Mouse (Mus musculus) heart, embryonic 12.5 days (tissue): ENCODE measurements around the gene Phf5a. TPM values are rescaled to one million over a fixed set of nuclear protein-coding genes. Genes with fewer than 3 reads are reported as not detected.
A peak's percentile ranks its signal among the peaks of the same experiment; 100 is the strongest.

Experiments used
- ATAC-seq: fragments of 200-750 bp; cut with Nextera tagmentation; 2 replicates; pipeline ENCODE4 v1.8.0; 2017; ENCODE audit warnings: moderate TSS enrichment, moderate library complexity; ENCODE audit not compliant: insufficient number of reproducible peaks, low FRiP score
- H3K27ac ChIP-seq: fragments of 300-500 bp; sonication (generic); 2 replicates; pipeline ENCODE4 v1.5.1; 2016; ENCODE audit warnings: mild to moderate bottlenecking, moderate library complexity; ENCODE audit not compliant: poor library complexity, severe bottlenecking
- H3K27me3 ChIP-seq: fragments of 300-500 bp; sonication (generic); replicated peaks from 2 replicates; pipeline ENCODE4 v1.6.1; 2016; ENCODE audit warnings: mild to moderate bottlenecking, moderate library complexity
- H3K36me3 ChIP-seq: fragments of 300-500 bp; sonication (generic); 2 replicates; pipeline ENCODE4 v1.6.1; 2016; ENCODE audit warnings: mild to moderate bottlenecking, moderate library complexity
- H3K4me1 ChIP-seq: fragments of 300-500 bp; sonication (generic); replicated peaks from 2 replicates; pipeline ENCODE4 v1.6.1; 2016; ENCODE audit warnings: mild to moderate bottlenecking
- H3K4me2 ChIP-seq: fragments of 300-500 bp; sonication (generic); 2 replicates; pipeline ENCODE4 v1.6.1; 2016; ENCODE audit warnings: mild to moderate bottlenecking, moderate library complexity
- H3K4me3 ChIP-seq: fragments of 300-500 bp; sonication (generic); 2 replicates; pipeline ENCODE4 v1.5.1; 2016; ENCODE audit warnings: mild to moderate bottlenecking
- H3K9ac ChIP-seq: fragments of 300-500 bp; sonication (generic); 2 replicates; pipeline ENCODE4 v1.6.1; 2016; ENCODE audit warnings: mild to moderate bottlenecking, moderate library complexity
- H3K9me3 ChIP-seq: fragments of 300-500 bp; sonication (generic); replicated peaks from 2 replicates; pipeline ENCODE4 v1.6.1; 2016; ENCODE audit warnings: mild to moderate bottlenecking, moderate library complexity
- WGBS: fragments of 180-500 bp; shearing (Covaris S2); methylation state at CpG from one replicate; pipeline ENCODE4 v1.1.7; 2016; 5-methylcytosine and 5-hydroxymethylcytosine counted together
- polyA plus RNA-seq: library from polyadenylated mRNA; unstranded; fragments of >200 nt; fragmentation: Nextera tagmentation; extraction: Ambion mirVana; gene quantifications from 2 replicates; pipeline ENCODE4 v1.2.1, GENCODE M21; 2016

The Phf5a gene
- polyA plus RNA-seq, 1 experiment from 2014 or later = 88.9 TPM

GRCm38 (mm10) chr15:81834171-81834841 is 37.4 kb downstream of the Phf5a start:
- Histone ChIP-seq H3K36me3 (no peaks in the 10 kb centered on the region), H3K27ac (no peak overlapping the region), H3K4me3 (no peak overlapping the region), H3K9ac (0 out of 2 replicates have a peak overlapping the region, but pooled peaks have one; percentile 3), H3K4me1 (peaks cover 38% of the 10 kb centered on the region), H3K9me3 (no peaks in the 10 kb centered on the region), H3K27me3 (no peaks in the 10 kb centered on the region), H3K4me2 (no peak overlapping the region)
- WGBS = 42% methylated on average over 3 of the region's 3 CpGs
- ATAC-seq = no peak

GRCm38 (mm10) chr15:81833481-81833880 is 38.2 kb downstream of the Phf5a start:
- H3K36me3 ChIP-seq = 0 out of 2 replicates have a peak, but pooled peaks cover under 1% of the 10 kb centered on the region
- H3K27me3 ChIP-seq = no peaks in the 10 kb centered on the region
- no peaks in the 10 kb centered on the region for H3K9me3 ChIP-seq
- no peak overlapping the region for H3K9ac ChIP-seq
- H3K4me3 ChIP-seq = no peak overlapping the region
- no peak for ATAC-seq
- H3K4me1 ChIP-seq = peaks cover 31% of the 10 kb centered on the region
- 80% methylated on average over 4 of the region's 4 CpGs for WGBS
- H3K27ac ChIP-seq = no peak overlapping the region
- no peak overlapping the region for H3K4me2 ChIP-seq

- no peak overlapping the region for H3K27ac ChIP-seq
- no peak overlapping the region for H3K4me3 ChIP-seq
- H3K36me3 ChIP-seq = peaks cover 7% of the 10 kb centered on the region; the same call in 1 of the 2 replicates
- no peak for ATAC-seq
- H3K9me3 ChIP-seq = no peaks in the 10 kb centered on the region
- WGBS = 81% methylated on average over 3 of the region's 3 CpGs
- H3K9ac ChIP-seq = no peak overlapping the region
- H3K27me3 ChIP-seq = no peaks in the 10 kb centered on the region
- no peak overlapping the region for H3K4me2 ChIP-seq
- peaks cover 32% of the 10 kb centered on the region for H3K4me1 ChIP-seq
These were observed 39.5 kb downstream of the Phf5a start for GRCm38 (mm10) chr15:81832219-81832618.

- Histone ChIP-seq H3K4me1 (peaks cover 24% of the 10 kb centered on the region), H3K36me3 (peaks cover 9% of the 10 kb centered on the region; the same call in 1 of the 2 replicates), H3K9ac (no peak overlapping the region), H3K4me3 (no peak overlapping the region), H3K27me3 (no peaks in the 10 kb centered on the region), H3K9me3 (no peaks in the 10 kb centered on the region), H3K27ac (no peak overlapping the region), H3K4me2 (peak overlapping the region; percentile 27)
- 14% methylated on average over 24 of the region's 24 CpGs for WGBS
- peak; percentile 85 for ATAC-seq
These were observed 40.4 kb downstream of the Phf5a start for GRCm38 (mm10) chr15:81831136-81831825.

- Histone ChIP-seq H3K4me1 (peaks cover 17% of the 10 kb centered on the region), H3K4me2 (no peak overlapping the region), H3K36me3 (peaks cover 16% of the 10 kb centered on the region), H3K9ac (no peak overlapping the region), H3K9me3 (no peaks in the 10 kb centered on the region), H3K4me3 (no peak overlapping the region), H3K27me3 (no peaks in the 10 kb centered on the region), H3K27ac (no peak overlapping the region)
- ATAC-seq = no peak
- WGBS = 83% methylated on average over 4 of the region's 4 CpGs
These were observed 41.2 kb downstream of the Phf5a start for GRCm38 (mm10) chr15:81830530-81830929.

GRCm38 (mm10) chr15:81829208-81829580 is 42.5 kb downstream of the Phf5a start:
- Histone ChIP-seq H3K4me1 (peaks cover 11% of the 10 kb centered on the region), H3K27me3 (no peaks in the 10 kb centered on the region), H3K9ac (no peak overlapping the region), H3K4me3 (no peak overlapping the region), H3K36me3 (peaks cover 29% of the 10 kb centered on the region), H3K4me2 (no peak overlapping the region), H3K27ac (no peak overlapping the region), H3K9me3 (no peaks in the 10 kb centered on the region)
- WGBS = 63% methylated on average over 2 of the region's 2 CpGs
- ATAC-seq = no peak

- Histone ChIP-seq H3K9ac (no peak overlapping the region), H3K4me1 (peaks cover 6% of the 10 kb centered on the region; the same call in 1 of the 2 replicates), H3K27ac (no peak overlapping the region), H3K4me3 (no peak overlapping the region), H3K9me3 (no peaks in the 10 kb centered on the region), H3K27me3 (no peaks in the 10 kb centered on the region), H3K4me2 (no peak overlapping the region), H3K36me3 (peaks cover 35% of the 10 kb centered on the region)
- WGBS = 70% methylated on average over 7 of the region's 7 CpGs
- ATAC-seq = no peak
These were observed 43.1 kb downstream of the Phf5a start for GRCm38 (mm10) chr15:81828426-81829207.

- peaks cover 68% of the 10 kb centered on the region for H3K36me3 ChIP-seq
- peaks cover 2% of the 10 kb centered on the region; the same call in 1 of the 2 replicates for H3K4me1 ChIP-seq
- no peak overlapping the region for H3K27ac ChIP-seq
- H3K4me3 ChIP-seq = no peak overlapping the region
- ATAC-seq = no peak
- H3K4me2 ChIP-seq = no peak overlapping the region
- 88% methylated on average over 3 of the region's 3 CpGs for WGBS
- no peaks in the 10 kb centered on the region for H3K9me3 ChIP-seq
- H3K9ac ChIP-seq = no peak overlapping the region
- H3K27me3 ChIP-seq = no peaks in the 10 kb centered on the region
These were observed 46.9 kb downstream of the Phf5a start for GRCm38 (mm10) chr15:81824832-81825231.

GRCm38 (mm10) chr15:81822631-81823030 is 49.1 kb downstream of the Phf5a start:
- H3K36me3 ChIP-seq = peaks cover 83% of the 10 kb centered on the region
- H3K9me3 ChIP-seq = no peaks in the 10 kb centered on the region
- no peak overlapping the region for H3K4me3 ChIP-seq
- H3K27me3 ChIP-seq = no peaks in the 10 kb centered on the region
- no peak overlapping the region for H3K27ac ChIP-seq
- H3K4me1 ChIP-seq = no peaks in the 10 kb centered on the region
- WGBS = 79% methylated on average over 3 of the region's 3 CpGs
- no peak overlapping the region for H3K9ac ChIP-seq
- H3K4me2 ChIP-seq = no peak overlapping the region
- no peak for ATAC-seq

GRCm38 (mm10) chr15:81818404-81818803 is 53.3 kb downstream of the Phf5a start:
- 88% methylated on average over 3 of the region's 3 CpGs for WGBS
- Histone ChIP-seq H3K27me3 (no peaks in the 10 kb centered on the region), H3K36me3 (peaks cover 74% of the 10 kb centered on the region), H3K9me3 (no peaks in the 10 kb centered on the region), H3K4me3 (no peak overlapping the region), H3K4me1 (no peaks in the 10 kb centered on the region), H3K4me2 (no peak overlapping the region), H3K9ac (no peak overlapping the region), H3K27ac (no peak overlapping the region)
- ATAC-seq = no peak

- H3K27me3 ChIP-seq = no peaks in the 10 kb centered on the region
- WGBS = 84% methylated on average over 12 of the region's 12 CpGs
- H3K9me3 ChIP-seq = no peaks in the 10 kb centered on the region
- H3K4me1 ChIP-seq = peaks cover 16% of the 10 kb centered on the region
- H3K27ac ChIP-seq = no peak overlapping the region
- no peak overlapping the region for H3K9ac ChIP-seq
- no peak overlapping the region for H3K4me3 ChIP-seq
- no peak overlapping the region for H3K4me2 ChIP-seq
- peaks cover 43% of the 10 kb centered on the region for H3K36me3 ChIP-seq
- no peak for ATAC-seq
These were observed 56.9 kb downstream of the Phf5a start for GRCm38 (mm10) chr15:81814716-81815370.
